Mouse (Mus musculus) liver, adult (tissue): Measurements from ENCODE around the gene Lrriq1.

Source experiments
- GATA4 ChIP-seq: IDR thresholded peaks from 2 replicates; pipeline ENCODE4 v1.6.1; 2014; ENCODE audit warnings: mild to moderate bottlenecking, low read length; ENCODE audit not compliant: insufficient replicate concordance

Gene Lrriq1

DNA sequence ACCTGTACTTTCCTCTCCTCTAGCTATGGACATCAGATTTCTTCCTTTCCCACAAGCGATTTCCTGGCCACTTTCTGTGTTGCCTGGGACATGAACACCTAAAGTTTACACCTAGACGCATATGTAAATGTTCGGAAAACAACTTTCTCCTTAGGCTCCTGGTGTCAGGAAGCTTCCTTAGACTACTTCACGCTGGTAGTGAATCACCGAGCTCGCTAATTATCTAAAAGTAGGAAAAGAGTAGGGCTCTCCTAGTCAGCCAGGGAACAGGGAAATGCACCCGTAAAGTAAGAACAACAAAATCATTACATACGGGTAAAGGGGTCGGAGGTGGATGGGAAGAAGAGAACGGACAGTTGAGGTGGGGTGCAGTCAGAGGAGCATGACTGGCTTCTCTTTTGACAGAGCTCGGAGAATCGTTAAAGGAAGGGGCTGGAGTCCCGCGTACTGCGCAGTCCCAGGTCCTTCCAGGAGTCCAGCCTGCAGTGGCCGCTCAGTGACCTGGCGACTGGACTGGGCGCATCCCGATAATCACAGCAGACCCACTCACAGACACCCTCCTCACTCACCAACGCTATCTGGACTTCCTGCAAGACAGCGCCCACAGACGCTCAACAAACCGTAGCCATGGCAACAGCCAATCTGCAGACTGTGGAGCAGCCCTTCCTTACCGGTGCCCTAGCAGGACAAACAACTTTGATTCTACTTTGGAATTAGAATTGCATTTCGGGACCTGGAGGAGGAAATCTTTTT is at the start of gene Lrriq1:
Gene Lrriq1, minus strand, starts transcription at position 616 of the 753 bp plus-strand sequence.
- TF ChIP-seq GATA4, result no peak

DNA sequence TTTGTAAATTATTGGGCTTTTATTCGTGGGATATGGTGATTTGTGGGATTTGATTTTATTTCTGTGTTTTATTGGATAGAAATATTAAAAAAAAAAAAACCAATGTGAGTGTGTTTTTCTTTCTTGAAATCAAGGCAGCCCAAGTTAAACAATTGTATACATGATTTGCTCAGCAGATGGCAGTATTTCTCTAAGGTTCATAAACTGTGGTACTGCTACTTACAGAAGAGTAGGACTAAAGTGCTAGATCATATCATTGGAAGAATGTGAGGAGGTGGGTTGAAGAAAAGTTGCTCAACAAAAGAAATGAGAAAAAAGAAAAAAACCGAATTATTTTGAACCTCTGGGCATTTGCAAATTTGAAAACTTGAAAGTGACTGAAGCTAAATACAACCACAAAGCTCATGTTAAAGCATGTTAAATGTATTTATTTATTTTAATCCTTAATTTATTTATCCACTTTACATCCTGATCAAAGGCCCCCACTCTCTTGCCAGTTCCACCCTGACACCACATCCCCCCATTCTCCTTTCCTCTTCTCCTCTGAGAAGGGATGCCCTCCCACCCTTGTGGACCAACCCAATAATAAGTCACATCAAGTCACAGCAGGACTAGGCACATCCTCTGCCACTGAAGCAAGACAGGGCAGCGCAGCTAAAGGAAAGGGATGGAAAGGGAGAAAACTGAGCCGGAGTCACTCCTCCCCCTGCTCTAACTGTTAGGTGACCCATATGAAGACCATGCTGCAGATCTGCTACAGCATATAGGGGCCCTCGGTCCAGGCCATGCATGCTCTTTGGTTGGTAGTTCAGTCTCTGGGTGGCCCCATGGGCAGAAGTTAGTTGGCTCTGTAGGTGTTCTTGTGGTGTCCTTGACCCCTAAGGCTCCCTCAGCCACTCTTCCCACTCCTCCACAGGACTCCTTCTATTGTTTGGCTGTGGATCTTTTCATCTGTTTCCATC is 18.0 kb upstream of the Lrriq1 start:
- no peak for TF ChIP-seq GATA4

DNA sequence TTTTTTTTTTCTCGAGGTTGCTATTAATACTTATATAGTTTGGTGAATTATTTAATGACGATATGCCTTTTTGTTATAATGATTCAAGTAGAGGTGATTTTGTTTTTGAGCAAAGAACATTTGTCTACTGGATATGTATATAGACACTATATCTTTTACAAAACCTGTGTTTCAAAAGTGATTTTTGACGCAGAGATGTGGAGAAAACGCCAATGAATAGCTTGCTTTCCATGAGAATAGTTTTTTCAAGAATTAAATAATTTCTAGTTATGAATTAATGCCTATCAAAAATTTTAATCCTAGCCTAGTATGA is 294 bp upstream of the Lrriq1 start:
- no peak for TF ChIP-seq GATA4

- TF ChIP-seq GATA4, result no peak
These were observed 9.5 kb downstream of the Lrriq1 start for GRCm38 (mm10) chr10:103226646-103227045.

DNA sequence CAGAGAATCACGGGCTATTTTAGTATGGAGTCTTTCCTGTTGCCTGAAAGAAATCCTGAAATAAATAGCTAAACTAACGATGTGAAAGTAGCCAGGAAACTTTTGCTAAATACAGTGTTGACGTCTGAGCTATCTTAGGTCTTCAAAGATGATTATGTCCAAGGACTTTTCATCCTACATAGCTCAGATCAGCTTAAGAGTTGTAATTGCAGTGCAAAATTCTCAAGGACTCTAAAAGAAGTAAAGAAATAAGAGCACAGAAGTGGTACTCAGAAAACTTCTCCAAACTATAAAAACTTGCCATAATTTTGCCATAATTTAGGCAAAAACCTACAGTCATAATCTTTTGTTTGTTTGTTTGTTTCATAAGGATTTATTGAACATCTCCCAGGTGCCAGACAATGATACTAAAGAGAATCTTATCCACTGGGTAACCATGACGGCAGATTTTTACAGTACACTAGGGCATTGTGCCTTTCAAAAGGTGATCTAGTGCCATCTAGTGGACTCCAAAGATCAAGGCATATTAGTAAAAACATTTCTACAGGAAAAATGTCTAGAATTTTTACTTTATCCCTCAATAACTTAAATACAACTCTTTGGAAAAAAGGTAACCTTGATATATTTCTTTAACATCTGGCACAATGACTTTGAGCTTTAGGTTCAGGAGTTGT is 41.3 kb downstream of the Lrriq1 start:
- no peak for TF ChIP-seq GATA4

DNA sequence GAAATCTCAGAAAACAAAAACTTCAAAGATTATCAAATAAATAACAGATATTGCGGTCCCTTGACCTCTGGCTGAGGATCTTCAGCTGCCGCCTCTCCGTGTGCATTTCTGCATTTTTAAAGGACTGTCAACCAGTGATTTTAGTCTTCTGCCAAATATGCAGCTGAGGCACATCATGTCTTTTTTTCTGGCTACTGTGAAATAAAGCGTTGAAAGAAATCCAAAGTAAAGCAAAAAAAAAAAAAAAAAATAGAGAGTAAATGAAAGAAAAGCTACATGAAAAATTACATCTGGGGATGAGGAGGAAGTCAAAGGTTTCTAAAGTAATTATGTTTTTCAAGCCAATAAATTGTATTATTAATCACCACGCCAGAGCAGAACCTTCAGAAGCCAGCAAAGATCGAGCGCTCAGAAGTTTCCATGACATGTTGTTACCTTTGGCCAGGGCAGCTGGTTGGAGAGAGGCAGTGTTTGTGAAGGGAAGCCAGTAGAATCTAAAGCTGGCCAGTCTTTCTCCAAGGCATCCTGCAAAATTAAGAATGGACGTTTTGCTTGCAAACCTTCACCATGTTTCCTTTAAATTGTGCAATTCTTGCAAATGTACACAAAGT is 90.2 kb downstream of the Lrriq1 start:
- no peak for TF ChIP-seq GATA4

DNA sequence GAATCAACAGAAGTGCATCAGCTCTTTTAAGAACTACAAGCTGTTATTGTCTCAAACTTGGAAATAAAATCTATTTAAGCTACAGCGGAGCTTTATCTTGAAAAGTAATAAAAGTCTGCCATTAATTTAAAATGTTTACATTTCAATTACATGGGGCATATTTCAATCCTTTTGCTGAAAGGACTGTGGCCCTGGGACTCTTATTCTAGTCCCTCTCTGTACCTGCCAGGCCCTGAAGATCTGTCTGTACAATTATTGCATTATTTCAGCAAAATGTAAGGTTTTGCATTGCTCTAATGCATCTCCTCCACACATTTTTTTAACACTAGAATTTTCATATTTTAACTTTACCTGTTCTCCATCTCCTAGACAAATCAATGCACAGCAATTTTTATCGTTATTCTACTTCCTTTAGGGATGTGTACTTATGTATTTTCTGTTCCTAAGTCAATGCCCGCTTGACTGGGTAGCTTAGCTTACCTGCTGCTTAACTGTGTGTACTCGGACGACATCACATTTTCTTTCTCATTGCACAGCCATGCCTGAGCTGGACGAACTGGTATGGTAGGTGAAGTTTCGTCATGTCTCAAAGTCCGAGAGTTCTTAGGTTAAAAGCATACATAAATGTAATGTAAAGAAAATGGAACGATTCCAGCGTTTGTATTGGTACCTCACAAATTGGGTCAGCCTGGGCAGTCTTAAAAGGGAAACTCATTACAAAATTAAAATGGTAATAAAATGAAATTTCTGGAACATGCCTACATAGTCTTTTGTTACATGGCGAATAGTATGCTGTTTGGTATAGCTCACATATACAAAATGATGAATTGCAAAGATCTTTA is 91.0 kb downstream of the Lrriq1 start:
- no peak for TF ChIP-seq GATA4

GRCm38 (mm10) chr10:103142526-103142925 is 93.6 kb downstream of the Lrriq1 start:
- TF ChIP-seq GATA4, result no peak

- no peak for TF ChIP-seq GATA4
These were observed 94.6 kb downstream of the Lrriq1 start for GRCm38 (mm10) chr10:103141532-103141931.

GRCm38 (mm10) chr10:103140609-103141008 is 95.5 kb downstream of the Lrriq1 start:
- no peak for TF ChIP-seq GATA4

GRCm38 (mm10) chr10:103114629-103115028 is 121.5 kb downstream of the Lrriq1 start:
- no peak for TF ChIP-seq GATA4

DNA sequence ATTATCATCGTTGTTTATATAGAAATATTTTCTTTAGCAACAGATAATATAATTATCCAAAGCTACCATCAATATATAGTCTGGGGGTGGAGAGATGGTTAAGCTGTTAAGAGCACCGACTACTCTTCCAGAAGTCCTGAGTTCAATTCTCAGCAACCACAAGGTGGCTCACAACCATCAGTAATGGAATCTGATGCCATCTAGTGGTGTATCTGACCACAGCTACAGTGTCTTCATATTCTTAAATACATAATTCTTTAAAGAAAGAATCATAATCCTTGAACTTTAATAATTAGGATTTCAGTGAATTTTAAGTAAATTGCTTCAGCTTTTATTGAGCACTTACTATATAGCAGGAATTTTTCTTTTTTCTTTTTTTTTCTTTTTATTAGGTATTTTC is 128.0 kb downstream of the Lrriq1 start:
- no peak for TF ChIP-seq GATA4

DNA sequence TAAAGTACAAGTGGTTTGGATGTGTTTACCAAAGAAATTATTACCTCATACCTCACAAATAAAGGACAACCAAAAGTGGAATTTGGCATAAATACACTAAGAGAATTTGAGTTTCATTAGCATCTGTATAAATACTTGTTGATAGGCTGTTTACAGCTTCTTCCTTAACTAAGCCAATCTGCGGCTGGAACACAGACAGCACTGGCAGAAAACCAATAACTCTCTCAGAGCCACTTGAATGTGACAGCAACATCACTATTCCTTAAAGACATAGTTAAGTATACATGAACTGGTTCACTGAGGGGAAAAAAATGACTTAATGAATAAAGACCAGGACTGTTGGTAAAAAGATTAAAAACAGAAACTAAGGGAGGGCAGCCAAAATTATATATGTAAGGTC is 150.0 kb downstream of the Lrriq1 start:
- TF ChIP-seq GATA4, result no peak

DNA sequence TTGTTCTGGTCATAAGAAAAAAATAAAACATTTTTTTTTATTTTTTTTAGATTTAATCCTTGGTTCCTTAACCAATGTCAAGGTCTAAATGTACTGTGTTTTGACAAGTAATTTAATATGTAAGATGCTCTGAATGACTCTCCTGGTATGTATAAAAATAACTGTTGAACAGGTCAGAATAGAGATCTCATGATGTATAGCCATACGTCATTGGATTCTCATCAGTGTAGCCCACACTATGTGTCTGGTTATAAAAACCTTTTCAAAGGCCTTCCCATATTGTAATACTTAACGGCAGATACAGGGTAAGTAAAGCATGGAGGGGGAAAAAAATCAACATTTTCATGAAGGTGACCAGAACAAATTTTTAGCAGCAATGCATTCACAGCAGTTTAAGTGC is 186.5 kb downstream of the Lrriq1 start:
- no peak for TF ChIP-seq GATA4
